Mouse (Mus musculus) lung, postnatal 4 days (tissue): ENCODE data around the gene Dpf2.
"Not testable (repeated sequence)": the region's sequence is repeated elsewhere in the genome, so short reads cannot be mapped to it uniquely, and the experiment has no call there.

ENCODE experiments used
- DNase-seq, 2 experiments: peaks; one replicate each; pipeline ENCODE4 v3.0.0; 2021

The Dpf2 gene

GRCm38 (mm10) chr19:5892262-5892661 is 20.5 kb downstream of the Dpf2 start:
- no peak for DNase-seq

- DNase-seq, result no peak
These were observed 21.1 kb downstream of the Dpf2 start for GRCm38 (mm10) chr19:5891521-5892258.

- no peak for DNase-seq
These were observed 23.6 kb downstream of the Dpf2 start for GRCm38 (mm10) chr19:5889211-5889610.

- DNase-seq, result no peak
These were observed 25.5 kb downstream of the Dpf2 start for GRCm38 (mm10) chr19:5887234-5887815.

GRCm38 (mm10) chr19:5885838-5886237 is 27.0 kb downstream of the Dpf2 start:
- no peak for DNase-seq

GRCm38 (mm10) chr19:5883935-5884334 is 28.9 kb downstream of the Dpf2 start:
- DNase-seq, result no peak

- not testable (repeated sequence) for DNase-seq
These were observed 30.7 kb downstream of the Dpf2 start for GRCm38 (mm10) chr19:5882079-5882478.

- DNase-seq, result no peak
These were observed 31.7 kb downstream of the Dpf2 start for GRCm38 (mm10) chr19:5881155-5881554.

GRCm38 (mm10) chr19:5879735-5880134 is 33.1 kb downstream of the Dpf2 start:
- DNase-seq, result no peak

GRCm38 (mm10) chr19:5878916-5879315 is 33.9 kb downstream of the Dpf2 start:
- no peak for DNase-seq

- peak; percentile 61 to 78 for DNase-seq
These were observed 34.5 kb downstream of the Dpf2 start for GRCm38 (mm10) chr19:5878362-5878722.

- peak; percentile 87 for DNase-seq
These were observed 35.0 kb downstream of the Dpf2 start, which contains the start of gene Slc25a45 for GRCm38 (mm10) chr19:5877618-5878361. TSS of gene Slc25a45 (plus strand) at chr19:5877808.

- DNase-seq, result peak; percentile 96
These were observed 37.8 kb downstream of the Dpf2 start, which contains the start of gene Frmd8 for GRCm38 (mm10) chr19:5874969-5875480. TSS of gene Frmd8 (minus strand) at chr19:5875274.

- DNase-seq, result no peak
These were observed 38.3 kb downstream of the Dpf2 start for GRCm38 (mm10) chr19:5874391-5874968.

- no peak for DNase-seq
These were observed 39.8 kb downstream of the Dpf2 start for GRCm38 (mm10) chr19:5872931-5873556.

GRCm38 (mm10) chr19:5872528-5872927 is 40.3 kb downstream of the Dpf2 start:
- no peak for DNase-seq

- DNase-seq, result no peak
These were observed 41.1 kb downstream of the Dpf2 start for GRCm38 (mm10) chr19:5871683-5872082.

GRCm38 (mm10) chr19:5871273-5871672 is 41.5 kb downstream of the Dpf2 start:
- DNase-seq, result peak; percentile 75 to 85

GRCm38 (mm10) chr19:5868096-5868495 is 44.7 kb downstream of the Dpf2 start:
- no peak for DNase-seq

GRCm38 (mm10) chr19:5864710-5865398 is 48.0 kb downstream of the Dpf2 start:
- no peak for DNase-seq

GRCm38 (mm10) chr19:5863776-5864175 is 49.0 kb downstream of the Dpf2 start:
- DNase-seq, result no peak
